Mouse (Mus musculus) layer of hippocampus, adult 18-20 months (tissue): ENCODE data around the gene Alg2. TPM values are rescaled to one million over a fixed set of nuclear protein-coding genes. Genes with fewer than 3 reads are reported as not detected.

Source experiments
- DNase-seq, 2 experiments: peaks; one replicate each; pipeline ENCODE4 v3.0.0; 2022; ENCODE audit warnings: low spot score in 2 of 2
- total RNA-seq, 2 experiments: library from RNA; stranded (reverse); gene quantifications; 2 replicates each; pipeline ENCODE4 v1.2.3; 2021

Gene Alg2
- total RNA-seq, 2 experiments from 2014 or later: 138 to 142 TPM

- no peak for DNase-seq
Observed at GRCm38 (mm10) chr4:47467196-47467595, 6.9 kb downstream of the Alg2 start.

GRCm38 (mm10) chr4:47449586-47450522 is 24.3 kb downstream of the Alg2 start:
- DNase-seq: no peak

GRCm38 (mm10) chr4:47449116-47449515 is 25.0 kb downstream of the Alg2 start:
- DNase-seq: no peak

- DNase-seq: no peak
Observed at GRCm38 (mm10) chr4:47448526-47448925, 25.6 kb downstream of the Alg2 start.

GRCm38 (mm10) chr4:47440951-47441350 is 33.2 kb downstream of the Alg2 start:
- no peak for DNase-seq

- DNase-seq: no peak
Observed at GRCm38 (mm10) chr4:47438956-47439355, 35.2 kb downstream of the Alg2 start.

GRCm38 (mm10) chr4:47437365-47438340 is 36.5 kb downstream of the Alg2 start:
- DNase-seq: peak; percentile 81 to 95

GRCm38 (mm10) chr4:47435566-47436360 is 38.4 kb downstream of the Alg2 start:
- DNase-seq: no peak

GRCm38 (mm10) chr4:47435131-47435530 is 39.0 kb downstream of the Alg2 start:
- DNase-seq: no peak

GRCm38 (mm10) chr4:47432766-47433165 is 41.4 kb downstream of the Alg2 start:
- DNase-seq: no peak

GRCm38 (mm10) chr4:47431081-47431480 is 43.1 kb downstream of the Alg2 start:
- no peak for DNase-seq

GRCm38 (mm10) chr4:47430557-47430956 is 43.6 kb downstream of the Alg2 start:
- no peak for DNase-seq

- DNase-seq: no peak
Observed at GRCm38 (mm10) chr4:47427606-47428005, 46.5 kb downstream of the Alg2 start.

GRCm38 (mm10) chr4:47425247-47425830 is 48.8 kb downstream of the Alg2 start:
- no peak for DNase-seq

- no peak for DNase-seq
Observed at GRCm38 (mm10) chr4:47424376-47424775, 49.8 kb downstream of the Alg2 start.

GRCm38 (mm10) chr4:47422946-47423345 is 51.2 kb downstream of the Alg2 start:
- DNase-seq: no peak

GRCm38 (mm10) chr4:47422194-47422593 is 51.9 kb downstream of the Alg2 start:
- DNase-seq: no peak

GRCm38 (mm10) chr4:47420191-47420590 is 53.9 kb downstream of the Alg2 start:
- DNase-seq: no peak

GRCm38 (mm10) chr4:47419268-47419973 is 54.7 kb downstream of the Alg2 start:
- DNase-seq: no peak

- DNase-seq: no peak
Observed at GRCm38 (mm10) chr4:47417871-47418270, 56.3 kb downstream of the Alg2 start.
